Mouse (Mus musculus): ENCODE data around the gene Oaz2.

The Oaz2 gene

DNA sequence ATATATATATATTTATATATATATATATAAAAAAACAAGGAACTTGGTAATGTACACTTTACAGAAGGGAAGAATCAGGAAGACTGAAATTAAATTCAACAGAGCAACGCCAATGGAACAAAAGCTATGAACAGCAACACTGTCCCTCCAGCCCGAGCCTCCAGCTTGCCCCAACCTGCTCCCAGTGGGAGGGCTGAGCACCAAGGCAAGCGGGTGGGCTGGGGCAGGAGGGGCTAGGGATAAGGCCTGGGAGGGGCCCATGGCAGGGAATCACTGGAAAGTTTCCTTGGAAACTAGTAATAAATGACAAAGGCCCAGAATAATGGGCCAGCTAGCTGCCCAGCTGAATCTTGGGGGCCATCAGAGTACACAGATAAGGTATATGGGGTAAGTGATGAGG lies 24.7 kb downstream of the Oaz2 start:
- CTCF ChIA-PET, result no interaction called here

DNA sequence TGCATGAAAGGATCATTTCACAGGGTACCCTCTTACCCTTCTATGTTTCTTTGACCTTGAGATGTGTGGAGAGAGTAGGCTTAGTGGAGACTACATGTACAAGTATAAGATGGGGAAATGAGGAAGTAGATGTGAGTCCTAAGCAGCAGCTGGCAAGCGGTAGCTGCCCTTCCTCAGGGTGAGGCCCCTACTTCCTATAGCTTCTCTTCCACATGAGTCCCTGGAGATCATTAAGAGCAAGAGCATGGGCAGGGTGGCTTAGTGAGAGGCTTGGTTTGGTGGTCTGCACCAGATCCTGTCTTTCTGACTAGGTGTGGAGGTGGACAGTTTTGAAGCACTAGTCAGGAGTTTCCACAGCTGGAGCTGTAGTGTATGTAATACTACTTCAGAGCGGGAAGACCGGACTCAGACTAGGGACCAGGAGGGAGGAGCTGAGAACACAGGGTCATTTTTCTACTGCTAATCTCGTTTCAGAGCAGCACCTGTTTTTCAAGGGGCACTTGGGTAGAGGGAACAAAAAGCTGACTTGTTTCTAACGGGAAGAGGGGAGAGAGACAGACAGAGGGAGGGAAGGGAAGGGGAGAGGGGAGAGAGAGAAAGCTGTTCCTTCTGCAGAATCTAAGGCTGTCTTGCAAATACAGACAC lies 25.3 kb downstream of the Oaz2 start:
- CTCF ChIA-PET, result interaction anchor here (0.6 kb wide), 1 partner anchor 126 kb away, joined by 6 read pairs; no protein-coding TSS in a partner anchor

DNA sequence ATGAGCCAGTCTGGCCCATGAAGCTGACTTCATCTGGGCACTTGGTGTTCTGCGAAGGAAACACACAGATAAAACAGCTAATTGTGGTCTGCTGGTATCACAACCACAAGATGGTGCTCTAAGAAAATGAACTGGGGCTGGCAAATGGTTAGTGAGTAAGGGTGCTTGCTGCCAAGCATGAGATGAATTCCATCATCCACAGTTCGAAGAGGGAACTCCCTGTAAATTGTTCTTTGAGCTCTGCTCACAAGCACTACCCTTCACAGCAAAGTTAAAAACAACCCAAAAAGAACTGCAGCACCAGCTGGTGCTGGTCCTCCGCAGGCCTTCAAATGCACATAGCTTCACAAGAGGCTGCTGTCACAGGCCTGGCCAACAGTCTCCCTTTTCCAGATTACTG lies 27.8 kb downstream of the Oaz2 start:
- CTCF ChIA-PET, result no interaction called here

DNA sequence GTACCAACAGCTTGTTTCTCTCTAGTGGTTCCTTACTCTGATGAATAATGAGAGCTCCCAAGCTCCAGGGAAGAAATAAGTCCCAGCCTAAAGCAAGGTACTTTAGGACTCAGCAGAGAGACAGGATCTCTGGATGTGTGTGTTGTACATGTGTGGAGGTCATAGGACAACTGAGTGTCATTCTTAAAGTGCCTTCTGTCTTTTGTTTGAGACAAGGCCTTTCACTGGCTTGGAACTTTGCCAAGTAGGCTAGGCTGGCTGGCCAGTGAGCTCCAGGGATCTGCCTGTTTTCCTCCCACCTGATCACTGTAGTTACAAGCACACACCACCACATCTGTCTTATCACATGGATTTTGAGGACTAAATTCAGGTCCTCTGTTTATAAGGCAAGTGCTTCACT lies 28.5 kb downstream of the Oaz2 start:
- CTCF ChIA-PET, result no interaction called here

- CTCF ChIA-PET, result no interaction called here
Measured at GRCm38 (mm10) chr9:65697356-65697755, 29.6 kb downstream of the Oaz2 start.

DNA sequence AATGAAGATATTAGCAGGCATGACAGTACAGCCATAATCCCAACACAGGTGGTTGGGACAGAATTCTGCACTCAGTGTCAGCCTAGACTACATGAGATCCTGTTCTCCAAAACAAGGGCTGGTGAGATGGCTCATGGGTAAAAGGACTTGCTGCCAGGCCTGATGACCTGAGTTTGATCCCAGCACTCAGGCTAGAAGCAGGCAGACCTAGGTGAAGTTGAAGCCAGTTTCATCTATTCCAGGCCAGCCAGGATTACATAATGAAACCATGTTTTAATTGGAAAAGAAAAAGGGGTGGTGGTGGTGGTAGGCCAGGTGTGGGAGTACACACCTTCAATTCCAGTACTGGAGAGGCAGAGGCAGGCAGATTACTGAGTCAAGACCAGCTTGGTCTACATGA lies 30.2 kb downstream of the Oaz2 start:
- CTCF ChIA-PET, result no interaction called here

- CTCF ChIA-PET, result no interaction called here
Measured at GRCm38 (mm10) chr9:65700504-65700903, 32.7 kb downstream of the Oaz2 start.

- CTCF ChIA-PET, result no interaction called here
Measured at GRCm38 (mm10) chr9:65702286-65702685, 34.5 kb downstream of the Oaz2 start.

DNA sequence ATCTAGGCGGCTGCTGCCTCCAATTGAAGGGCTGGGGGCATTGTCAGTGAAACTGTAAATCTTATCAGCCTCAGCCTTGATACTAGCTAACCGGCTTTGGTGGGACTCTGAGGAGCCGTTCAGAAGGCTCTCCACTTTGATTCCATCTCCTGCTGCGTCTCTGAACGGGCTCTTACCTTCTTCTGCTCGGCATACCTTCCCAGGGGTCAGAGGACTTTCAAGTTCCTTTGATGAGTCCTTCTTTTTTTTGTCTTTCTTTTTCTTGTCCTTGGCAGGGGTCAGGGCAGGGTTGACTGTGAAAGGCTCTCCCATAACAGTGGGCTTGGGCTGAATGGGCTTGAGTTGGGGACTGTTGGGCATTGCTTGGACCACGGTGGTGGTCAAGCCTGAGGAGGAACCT lies 35.4 kb downstream of the Oaz2 start:
- CTCF ChIA-PET, result no interaction called here

DNA sequence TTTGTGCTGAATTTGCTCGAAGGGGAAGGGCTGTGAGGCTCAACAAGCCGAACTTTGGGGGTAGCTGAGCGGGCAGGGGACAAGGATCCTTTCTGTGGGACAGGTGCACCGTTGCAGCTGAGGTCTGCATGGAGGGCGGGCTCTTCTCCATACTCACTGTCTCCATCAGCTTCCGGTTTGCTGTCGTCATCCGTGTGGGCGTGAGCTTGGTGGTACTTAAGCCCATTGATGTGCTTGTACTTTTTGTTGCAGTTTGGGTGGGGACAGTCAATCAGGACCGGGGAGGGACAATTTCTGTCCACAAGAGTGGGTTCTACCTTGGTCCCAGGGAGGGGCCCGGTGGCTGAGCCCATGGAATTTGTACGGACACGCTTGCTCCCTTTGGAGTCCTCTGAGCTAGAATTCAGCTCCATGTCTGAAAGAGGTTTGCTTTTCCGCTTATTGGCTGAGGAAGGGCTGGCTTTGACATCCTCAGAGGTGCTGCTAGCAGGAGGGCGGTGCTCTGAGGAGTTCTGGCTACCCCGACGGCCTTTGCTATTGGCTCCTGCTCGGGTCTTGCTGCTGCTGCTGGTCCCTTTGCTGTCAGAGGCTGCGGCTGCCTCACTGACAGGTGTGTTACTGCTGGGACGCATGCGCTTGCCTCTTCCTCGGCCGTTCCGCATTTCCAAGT lies 36.3 kb downstream of the Oaz2 start:
- CTCF ChIA-PET, result no interaction called here

DNA sequence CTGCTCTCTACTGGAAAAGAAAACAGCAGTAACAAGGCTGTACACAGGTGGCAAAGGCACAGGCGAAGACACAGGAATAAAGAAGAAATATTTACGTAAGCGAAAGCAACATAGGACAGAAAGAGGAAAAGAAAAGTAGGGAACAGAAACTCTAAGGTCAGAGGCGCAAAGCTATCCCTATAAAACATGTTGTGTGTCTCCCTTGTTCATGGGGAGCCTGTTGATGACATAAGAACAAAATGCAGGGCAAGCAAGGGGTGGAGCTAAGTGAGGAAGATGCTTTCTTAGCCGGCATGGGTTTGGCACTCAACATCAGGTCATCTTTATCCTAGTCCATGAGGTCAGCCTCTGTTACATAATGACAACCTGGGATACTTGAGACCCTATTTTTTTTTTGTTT lies 50.4 kb downstream of the Oaz2 start:
- CTCF ChIA-PET, result interaction anchor here (1.1 kb wide), 1 partner anchor 18 kb away, joined by 3 read pairs; no protein-coding TSS in a partner anchor

DNA sequence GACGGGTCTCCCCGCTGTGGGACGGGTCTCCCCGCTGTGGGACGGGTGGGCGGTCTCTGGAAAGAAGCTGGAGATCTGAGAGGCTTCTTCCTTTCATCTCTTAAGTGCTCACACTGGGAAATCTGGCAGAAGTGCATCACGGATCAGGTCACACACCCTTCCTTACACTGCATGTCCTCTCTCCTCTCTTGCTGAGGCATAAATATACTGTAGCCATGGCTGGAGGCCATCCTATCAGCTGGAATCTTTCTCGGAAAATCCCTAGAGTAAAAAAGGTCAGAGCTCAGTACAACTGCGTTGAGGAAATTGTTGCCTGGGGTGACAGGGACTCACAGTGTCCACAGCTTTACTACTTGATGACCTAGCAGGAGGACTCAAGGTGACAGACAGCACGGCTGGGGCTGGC lies 53.4 kb downstream of the Oaz2 start:
- CTCF ChIA-PET, result no interaction called here

- CTCF ChIA-PET, result interaction anchor here (0.6 kb wide), 1 partner anchor 1630 kb away, joined by 4 read pairs; no protein-coding TSS in a partner anchor
Measured at GRCm38 (mm10) chr9:65724471-65725290, 56.9 kb downstream of the Oaz2 start.

DNA sequence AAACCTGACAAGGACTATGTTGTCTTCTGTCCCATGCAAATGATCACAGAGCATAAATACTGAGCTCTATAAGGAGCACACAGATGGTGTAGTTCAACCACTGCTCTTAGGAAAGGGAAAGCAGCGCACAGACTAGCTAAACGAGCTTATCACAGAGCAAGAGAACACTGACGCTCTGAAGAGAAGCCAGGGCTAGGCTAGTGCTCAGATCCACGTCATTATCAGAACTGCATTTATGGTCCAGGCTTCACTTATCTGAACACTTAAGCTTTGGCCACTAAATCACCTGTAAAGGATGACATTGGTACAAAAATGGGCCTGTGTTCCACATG lies 57.5 kb downstream of the Oaz2 start:
- CTCF ChIA-PET, result interaction anchor here (0.6 kb wide), 1 partner anchor 1630 kb away, joined by 4 read pairs; no protein-coding TSS in a partner anchor

GRCm38 (mm10) chr9:65726431-65726830 lies 58.6 kb downstream of the Oaz2 start:
- CTCF ChIA-PET, result interaction anchor here (0.7 kb wide), 1 partner anchor 11 kb away, joined by 3 read pairs; no protein-coding TSS in a partner anchor

GRCm38 (mm10) chr9:65727491-65727890 lies 59.7 kb downstream of the Oaz2 start:
- CTCF ChIA-PET, result no interaction called here

GRCm38 (mm10) chr9:65728588-65728987 lies 60.8 kb downstream of the Oaz2 start:
- CTCF ChIA-PET, result no interaction called here

- CTCF ChIA-PET, result no interaction called here
Measured at GRCm38 (mm10) chr9:65734931-65735330, 67.1 kb downstream of the Oaz2 start.
